Mouse (Mus musculus): Measurements from ENCODE around the gene Nags. TPM values are rescaled to one million over a fixed set of nuclear protein-coding genes. Genes with fewer than 3 reads are reported as not detected.

Gene Nags
- polyA plus RNA-seq, 1 experiment from 2014 or later = not detected

- peak within 1 kb of the TSS; percentile 95 for H3K9ac ChIP-seq (ENCODE audit: low read length)
- no peaks in the 10 kb centered on the region for H3K9me3 ChIP-seq (ENCODE audit: control insufficient read depth, low read length)
- H3K27me3 ChIP-seq (ENCODE audit: control insufficient read depth, insufficient read depth, low read length) = no peaks in the 10 kb centered on the region
- 0 out of 2 replicates have a peak, but pooled peaks cover 3% of the 10 kb centered on the region for H3K4me1 ChIP-seq (replicated peaks; ENCODE audit: control insufficient read depth, insufficient read depth)
- under 1% methylated on average over 70 of the region's 70 CpGs for WGBS
- peak within 1 kb of the TSS; percentile 88 for H3K4me2 ChIP-seq (replicated peaks; ENCODE audit: low read depth)
- DNase-seq (ENCODE audit: low spot score) (peak; percentile 97), ATAC-seq (ENCODE audit: low FRiP score, low TSS enrichment) (peak; percentile 87)
- peak within 1 kb of the TSS; percentile 88 for H3K4me3 ChIP-seq (ENCODE audit: low read depth, low read length)
- H3K36me3 ChIP-seq (ENCODE audit: control insufficient read depth, insufficient read depth, low read length) = no peaks in the 10 kb centered on the region; the same call in 1 of the 2 replicates
- no peak for TF ChIP-seq CTCF (IDR thresholded peaks at IDR 0.05; ENCODE audit: low read depth)
- TF ChIP-seq EP300 (optimal IDR thresholded peaks at IDR 0.05) = no peak
- H3K27ac ChIP-seq (replicated peaks) = peak within 1 kb of the TSS; percentile 93
Observed at GRCm38 (mm10) chr11:102184646-102185495, 39.6 kb downstream of the Nags start, which contains the start of gene Lsm12. TSS of gene Lsm12 (minus strand) at chr11:102185296.

GRCm38 (mm10) chr11:102185677-102186076 is 40.4 kb downstream of the Nags start:
- H3K4me3 ChIP-seq (ENCODE audit: low read depth, low read length) = peak overlapping the region; percentile 88
- DNase-seq (ENCODE audit: low spot score) (no peak), ATAC-seq (ENCODE audit: low FRiP score, low TSS enrichment) (no peak)
- no peak overlapping the region for H3K9ac ChIP-seq (ENCODE audit: low read length)
- no peaks in the 10 kb centered on the region for H3K27me3 ChIP-seq (ENCODE audit: control insufficient read depth, insufficient read depth, low read length)
- no peaks in the 10 kb centered on the region; the same call in 1 of the 2 replicates for H3K36me3 ChIP-seq (ENCODE audit: control insufficient read depth, insufficient read depth, low read length)
- H3K4me2 ChIP-seq (replicated peaks; ENCODE audit: low read depth) = peak overlapping the region; percentile 88
- TF ChIP-seq EP300 (optimal IDR thresholded peaks at IDR 0.05) (no peak), CTCF (IDR thresholded peaks at IDR 0.05; ENCODE audit: low read depth) (no peak)
- 0 out of 2 replicates have a peak, but pooled peaks cover 3% of the 10 kb centered on the region for H3K4me1 ChIP-seq (replicated peaks; ENCODE audit: control insufficient read depth, insufficient read depth)
- 42% methylated on average over 3 of the region's 3 CpGs for WGBS
- peak overlapping the region; percentile 93; the same call in 1 of the 2 replicates for H3K27ac ChIP-seq (replicated peaks)
- H3K9me3 ChIP-seq (ENCODE audit: control insufficient read depth, low read length) = no peaks in the 10 kb centered on the region

- Histone ChIP-seq H3K27ac (replicated peaks) (peak overlapping the region; percentile 30; the same call in 1 of the 2 replicates), H3K4me1 (replicated peaks; ENCODE audit: control insufficient read depth, insufficient read depth) (0 out of 2 replicates have a peak, but pooled peaks cover 3% of the 10 kb centered on the region), H3K9me3 (ENCODE audit: control insufficient read depth, low read length) (no peaks in the 10 kb centered on the region), H3K36me3 (ENCODE audit: control insufficient read depth, insufficient read depth, low read length) (no peaks in the 10 kb centered on the region; the same call in 1 of the 2 replicates), H3K9ac (ENCODE audit: low read length) (no peak overlapping the region), H3K27me3 (ENCODE audit: control insufficient read depth, insufficient read depth, low read length) (no peaks in the 10 kb centered on the region), H3K4me2 (replicated peaks; ENCODE audit: low read depth) (no peak overlapping the region), H3K4me3 (ENCODE audit: low read depth, low read length) (no peak overlapping the region)
- no peak for ATAC-seq (ENCODE audit: low FRiP score, low TSS enrichment)
- 44% methylated on average over 1 of the region's 1 CpGs for WGBS
- DNase-seq (ENCODE audit: low spot score) = no peak
- no peak for TF ChIP-seq CTCF (IDR thresholded peaks at IDR 0.05; ENCODE audit: low read depth)
- no peak for TF ChIP-seq EP300 (optimal IDR thresholded peaks at IDR 0.05)
Observed at GRCm38 (mm10) chr11:102186235-102186634, 40.9 kb downstream of the Nags start.

- ATAC-seq (ENCODE audit: low FRiP score, low TSS enrichment) = no peak
Observed at GRCm38 (mm10) chr11:102188980-102189379, 43.7 kb downstream of the Nags start.

GRCm38 (mm10) chr11:102189461-102190436 is 44.4 kb downstream of the Nags start, which contains the start of gene G6pc3:
TSS of gene G6pc3 (plus strand) at chr11:102189620.
- Histone ChIP-seq H3K4me2 (replicated peaks; ENCODE audit: low read depth) (peak within 1 kb of the TSS; percentile 83), H3K27me3 (ENCODE audit: control insufficient read depth, insufficient read depth, low read length) (no peaks in the 10 kb centered on the region), H3K27ac (replicated peaks) (peak within 1 kb of the TSS; percentile 80), H3K9me3 (ENCODE audit: control insufficient read depth, low read length) (no peaks in the 10 kb centered on the region), H3K36me3 (ENCODE audit: control insufficient read depth, insufficient read depth, low read length) (no peaks in the 10 kb centered on the region; the same call in 1 of the 2 replicates), H3K4me3 (ENCODE audit: low read depth, low read length) (peak within 1 kb of the TSS; percentile 64), H3K9ac (ENCODE audit: low read length) (peak within 1 kb of the TSS; percentile 62), H3K4me1 (replicated peaks; ENCODE audit: control insufficient read depth, insufficient read depth) (no peaks in the 10 kb centered on the region)
- no peak for TF ChIP-seq CTCF (IDR thresholded peaks at IDR 0.05; ENCODE audit: low read depth)
- TF ChIP-seq EP300 (optimal IDR thresholded peaks at IDR 0.05) = peak; percentile 24
- DNase-seq (ENCODE audit: low spot score) (peak; percentile 90), ATAC-seq (ENCODE audit: low FRiP score, low TSS enrichment) (peak; percentile 88)
- WGBS = 1% methylated on average over 49 of the region's 50 CpGs

More at GRCm38 (mm10) chr11:102188980-102189379, 43.7 kb downstream of the Nags start:
- 64% methylated on average over 6 of the region's 6 CpGs for WGBS
- DNase-seq (ENCODE audit: low spot score) = no peak
- Histone ChIP-seq H3K27ac (replicated peaks) (no peak overlapping the region), H3K4me2 (replicated peaks; ENCODE audit: low read depth) (peak overlapping the region; percentile 83), H3K9ac (ENCODE audit: low read length) (peak overlapping the region; percentile 62; the same call in 1 of the 2 replicates), H3K36me3 (ENCODE audit: control insufficient read depth, insufficient read depth, low read length) (no peaks in the 10 kb centered on the region; the same call in 1 of the 2 replicates), H3K27me3 (ENCODE audit: control insufficient read depth, insufficient read depth, low read length) (no peaks in the 10 kb centered on the region), H3K4me1 (replicated peaks; ENCODE audit: control insufficient read depth, insufficient read depth) (no peaks in the 10 kb centered on the region), H3K4me3 (ENCODE audit: low read depth, low read length) (peak overlapping the region; percentile 64; the same call in 1 of the 2 replicates), H3K9me3 (ENCODE audit: control insufficient read depth, low read length) (no peaks in the 10 kb centered on the region)
- TF ChIP-seq EP300 (optimal IDR thresholded peaks at IDR 0.05) = no peak

Data from stomach, postnatal 0 days (tissue).